Mouse (Mus musculus) stomach, embryonic 16.5 days (tissue): ENCODE measurements around the gene Lrrc34. TPM values are rescaled to one million over a fixed set of nuclear protein-coding genes. Genes with fewer than 3 reads are reported as not detected.

Experiments
- ATAC-seq: fragments of 200-750 bp; cut with Nextera tagmentation; 2 replicates; pipeline ENCODE4 v1.8.0; 2017; ENCODE audit warnings: moderate number of reproducible peaks, moderate TSS enrichment; ENCODE audit not compliant: insufficient read depth, low FRiP score
- H3K27ac ChIP-seq: fragments of 300-500 bp; sonication (generic); 2 replicates; pipeline ENCODE4 v1.5.1; 2014; ENCODE audit warnings: low read length
- H3K27me3 ChIP-seq: fragments of 300-500 bp; sonication (generic); 2 replicates; pipeline ENCODE4 v1.6.1; 2014; ENCODE audit warnings: low read length, control low read depth, mixed read lengths; ENCODE audit not compliant: control insufficient read depth, insufficient read depth
- H3K36me3 ChIP-seq: fragments of 300-500 bp; sonication (generic); 2 replicates; pipeline ENCODE4 v1.6.1; 2014; ENCODE audit warnings: low read length; ENCODE audit not compliant: control insufficient read depth, insufficient read depth
- H3K4me1 ChIP-seq: fragments of 300-500 bp; sonication (generic); 2 replicates; pipeline ENCODE4 v1.6.1; 2014; ENCODE audit warnings: low read length, control low read depth, mixed read lengths; ENCODE audit not compliant: control insufficient read depth, insufficient read depth
- H3K4me2 ChIP-seq: fragments of 300-500 bp; sonication (generic); 2 replicates; pipeline ENCODE4 v1.6.1; 2014; ENCODE audit warnings: low read depth, low read length, mixed read lengths
- H3K4me3 ChIP-seq: fragments of 300-500 bp; sonication (generic); replicated peaks from 2 replicates; pipeline ENCODE4 v1.5.1; 2014; ENCODE audit warnings: mild to moderate bottlenecking, low read length
- H3K9ac ChIP-seq: fragments of 300-500 bp; sonication (generic); 2 replicates; pipeline ENCODE4 v1.6.1; 2014; ENCODE audit warnings: low read length
- H3K9me3 ChIP-seq: fragments of 300-500 bp; sonication (generic); replicated peaks from 2 replicates; pipeline ENCODE4 v1.6.1; 2016; ENCODE audit warnings: low read length, control low read depth; ENCODE audit not compliant: control insufficient read depth
- WGBS: fragments of 180-500 bp; shearing (Covaris S2); extraction: QIAGEN DNeasy Blood & Tissue Kit; methylation state at CpG from one replicate; pipeline ENCODE4 v1.1.7; 2014; 5-methylcytosine and 5-hydroxymethylcytosine counted together
- polyA plus RNA-seq: library from polyadenylated mRNA; unstranded; fragments of >200 nt; fragmentation: Nextera tagmentation; extraction: Ambion mirVana; gene quantifications from 2 replicates; pipeline ENCODE4 v1.2.1, GENCODE M21; 2015

Gene Lrrc34
- polyA plus RNA-seq, 1 experiment from 2014 or later, result 0.65 TPM

DNA sequence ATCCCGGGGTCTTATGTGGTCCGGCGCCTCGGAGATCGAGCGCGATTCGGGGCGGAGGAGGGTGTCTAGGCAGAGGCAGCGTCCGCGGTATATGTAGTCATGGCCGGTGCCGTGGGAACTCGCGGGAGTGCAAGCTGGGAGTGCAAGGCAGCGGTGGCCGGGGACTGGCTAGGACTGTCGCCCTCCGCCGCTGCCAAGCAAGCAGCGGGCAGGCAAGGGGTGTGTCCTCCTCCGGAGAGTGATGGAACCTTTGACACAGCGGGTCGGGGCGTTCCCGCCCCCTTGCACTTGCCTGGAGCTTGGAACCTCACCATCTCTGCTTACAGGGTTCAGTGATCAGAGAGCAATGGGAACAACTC, 45.0 kb downstream of the Lrrc34 start:
- Histone ChIP-seq H3K9ac (peak overlapping the region; percentile 93), H3K36me3 (peaks cover 18% of the 10 kb centered on the region), H3K27me3 (no peaks in the 10 kb centered on the region), H3K4me2 (peak overlapping the region; percentile 73), H3K27ac (peak overlapping the region; percentile 98), H3K9me3 (no peaks in the 10 kb centered on the region), H3K4me3 (peak overlapping the region; percentile 78), H3K4me1 (peaks cover 16% of the 10 kb centered on the region)
- ATAC-seq, result peak; percentile 47; the same call in 1 of the 2 replicates
- under 1% methylated on average over 27 of the region's 27 CpGs for WGBS

DNA sequence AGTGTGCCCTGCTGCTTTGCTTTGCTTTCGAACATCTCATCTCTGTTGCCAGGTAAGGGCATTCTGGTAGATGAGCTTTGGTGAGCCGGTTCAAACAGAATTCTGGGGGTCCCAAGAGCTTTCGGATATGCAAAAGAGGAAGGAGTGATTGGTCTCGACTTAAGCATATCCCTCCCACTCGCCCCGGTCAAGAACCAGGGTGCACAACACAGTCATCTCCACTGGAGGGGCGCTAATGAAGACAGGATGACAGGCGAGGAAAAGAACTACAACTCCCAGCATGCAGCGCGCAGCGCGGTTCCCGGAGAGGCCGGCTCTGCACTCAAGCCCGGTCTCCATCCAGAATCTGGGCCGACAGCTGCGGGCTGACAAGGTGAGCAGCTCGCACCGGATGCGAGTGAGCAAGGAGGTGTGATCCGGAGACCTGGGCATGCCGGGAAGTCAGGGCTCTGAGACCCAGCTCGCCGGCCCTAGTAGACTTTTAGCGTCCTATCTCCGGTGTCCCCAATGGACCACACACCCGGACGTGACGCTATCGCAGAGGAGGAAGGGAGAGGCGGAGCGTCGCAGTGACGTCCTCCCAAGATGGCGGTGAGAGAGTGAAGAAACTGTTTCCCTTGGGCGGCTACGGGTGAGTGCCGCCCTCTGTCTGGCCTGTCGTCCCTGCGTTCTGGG, 45.5 kb downstream of the Lrrc34 start, which contains the start of gene Mynn:
Gene Mynn, plus strand, starts transcription at position 1 of the 675 bp plus-strand sequence.
- H3K4me3 ChIP-seq, result peak within 1 kb of the TSS; percentile 78
- H3K9ac ChIP-seq, result peak within 1 kb of the TSS; percentile 93
- peaks cover 16% of the 10 kb centered on the region for H3K4me1 ChIP-seq
- H3K9me3 ChIP-seq, result no peaks in the 10 kb centered on the region
- H3K4me2 ChIP-seq, result peak within 1 kb of the TSS; percentile 74
- H3K27me3 ChIP-seq, result no peaks in the 10 kb centered on the region
- peak within 1 kb of the TSS; percentile 98 for H3K27ac ChIP-seq
- H3K36me3 ChIP-seq, result peaks cover 13% of the 10 kb centered on the region
- peak; percentile 94 for ATAC-seq
- WGBS, result under 1% methylated on average over 40 of the region's 40 CpGs

DNA sequence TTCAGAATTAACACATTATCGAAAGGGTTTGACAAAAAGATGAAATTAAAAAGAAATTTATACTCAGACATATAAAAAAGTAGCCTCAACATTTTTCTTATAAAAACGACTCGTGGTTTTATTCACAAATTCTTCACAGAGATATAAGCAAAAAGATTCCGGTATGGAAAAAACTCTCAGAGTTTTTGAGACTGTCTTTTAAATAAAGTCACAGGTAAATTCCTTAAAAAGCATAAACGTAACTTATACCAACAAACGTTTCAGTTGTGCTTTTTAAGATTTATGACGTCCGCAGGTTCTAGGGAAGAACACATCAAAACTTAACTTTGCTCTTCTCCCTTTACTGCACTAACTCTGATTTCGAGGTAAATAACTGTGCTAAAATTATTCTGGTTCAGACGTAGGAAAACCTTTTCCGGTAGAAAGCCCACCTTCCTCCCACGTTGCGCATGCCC, 46.0 kb downstream of the Lrrc34 start:
- no peaks in the 10 kb centered on the region for H3K9me3 ChIP-seq
- ATAC-seq, result no peak
- peaks cover 10% of the 10 kb centered on the region for H3K36me3 ChIP-seq
- under 1% methylated on average over 13 of the region's 13 CpGs for WGBS
- no peaks in the 10 kb centered on the region for H3K27me3 ChIP-seq
- peak overlapping the region; percentile 78 for H3K4me3 ChIP-seq
- peak overlapping the region; percentile 93 for H3K9ac ChIP-seq
- H3K4me1 ChIP-seq, result peaks cover 16% of the 10 kb centered on the region
- H3K27ac ChIP-seq, result peak overlapping the region; percentile 98
- H3K4me2 ChIP-seq, result peak overlapping the region; percentile 74

DNA sequence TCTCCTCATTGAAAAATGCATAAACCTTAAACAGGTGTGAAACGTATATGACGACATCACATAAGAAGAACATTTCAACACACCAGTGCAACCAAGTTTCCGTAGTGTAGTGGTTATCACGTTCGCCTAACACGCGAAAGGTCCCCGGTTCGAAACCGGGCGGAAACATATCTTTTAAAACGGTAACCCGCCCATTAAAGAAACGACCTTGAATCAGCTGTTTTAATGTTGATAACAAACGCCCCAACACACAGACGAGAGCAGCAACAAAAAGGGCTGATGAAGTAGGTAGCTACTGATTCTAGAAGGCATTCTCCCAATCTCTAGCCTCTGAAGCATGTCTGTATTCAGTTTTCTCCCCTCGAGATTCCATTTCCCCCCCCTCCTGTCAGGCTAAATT, 46.5 kb downstream of the Lrrc34 start:
- Histone ChIP-seq H3K9ac (0 out of 2 replicates have a peak overlapping the region, but pooled peaks have one; percentile 39), H3K27ac (peak overlapping the region; percentile 67), H3K4me3 (peak overlapping the region; percentile 63), H3K27me3 (no peaks in the 10 kb centered on the region), H3K4me2 (peak overlapping the region; percentile 74), H3K9me3 (no peaks in the 10 kb centered on the region), H3K36me3 (peaks cover 10% of the 10 kb centered on the region), H3K4me1 (peaks cover 16% of the 10 kb centered on the region)
- ATAC-seq, result peak; percentile 57
- under 1% methylated on average over 17 of the region's 17 CpGs for WGBS

DNA sequence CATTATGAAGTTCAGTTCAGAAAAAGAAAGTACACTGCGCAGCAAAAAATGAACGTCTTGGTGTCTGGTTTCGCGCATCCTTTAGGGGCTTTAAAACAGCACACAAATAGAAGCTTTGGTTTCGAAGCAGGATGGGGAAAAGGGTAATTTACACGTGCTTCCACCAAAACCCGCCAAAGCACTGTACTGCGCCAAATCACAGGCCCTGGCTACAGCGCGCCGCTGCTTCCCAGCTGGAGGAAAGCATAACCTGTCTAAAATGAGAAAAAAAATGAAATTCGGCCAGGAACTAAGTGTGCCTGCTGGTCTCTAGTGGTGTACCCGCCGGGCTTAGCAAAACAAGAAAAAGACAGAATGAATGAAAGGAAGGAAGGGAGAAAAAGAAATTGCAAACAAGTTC, 47.0 kb downstream of the Lrrc34 start:
- Histone ChIP-seq H3K27ac (peak overlapping the region; percentile 71), H3K9me3 (no peaks in the 10 kb centered on the region), H3K9ac (peak overlapping the region; percentile 67), H3K4me2 (peak overlapping the region; percentile 74), H3K4me3 (peak overlapping the region; percentile 63), H3K36me3 (peaks cover 10% of the 10 kb centered on the region), H3K27me3 (no peaks in the 10 kb centered on the region), H3K4me1 (peaks cover 16% of the 10 kb centered on the region)
- WGBS, result under 1% methylated on average over 14 of the region's 14 CpGs
- no peak for ATAC-seq

DNA sequence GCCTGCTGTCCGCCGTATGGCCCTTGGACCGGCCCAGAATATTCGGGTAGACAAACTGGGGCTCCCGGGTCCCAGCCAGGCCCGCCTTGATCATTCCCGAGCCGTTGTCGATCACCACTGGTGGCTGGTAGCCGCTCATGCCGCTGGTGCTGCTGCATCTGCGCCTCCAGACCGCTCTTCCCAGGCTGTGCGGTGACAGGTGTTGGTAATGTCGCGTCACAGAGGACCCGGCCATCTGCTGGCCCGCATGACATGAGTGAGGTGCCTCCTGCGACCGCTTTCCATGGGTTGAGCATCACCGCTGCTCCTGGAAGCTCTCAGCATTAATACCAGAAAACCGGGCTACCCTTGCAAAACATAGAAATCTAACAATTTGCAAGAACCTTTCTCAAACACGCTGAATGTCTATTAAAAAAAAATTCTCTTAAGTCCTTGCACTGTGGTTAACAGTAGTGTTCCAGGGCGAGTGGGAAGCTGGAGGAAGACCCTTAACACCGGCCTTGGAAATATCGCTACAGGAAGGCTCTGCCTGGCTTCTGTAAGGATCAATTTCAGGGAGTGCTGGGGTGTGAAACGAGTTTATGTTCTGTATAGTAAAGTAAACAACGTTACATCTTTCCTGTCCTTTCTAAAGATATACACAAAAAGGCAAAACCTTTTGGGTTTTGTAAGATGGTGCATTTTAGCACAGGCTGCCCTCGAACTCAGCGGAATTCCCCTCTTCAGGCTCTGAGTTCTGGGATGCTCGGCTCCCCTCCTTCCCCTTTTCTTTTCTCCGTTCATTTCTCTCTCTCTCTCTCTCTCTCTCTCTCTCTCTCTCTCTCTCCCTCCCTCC, 47.7 kb downstream of the Lrrc34 start, which contains the start of gene Actrt3:
Gene Actrt3, minus strand, starts transcription at position 229 of the 835 bp plus-strand sequence.
- no peaks in the 10 kb centered on the region for H3K9me3 ChIP-seq
- 2% methylated on average over 32 of the region's 32 CpGs for WGBS
- H3K27ac ChIP-seq, result peak within 1 kb of the TSS; percentile 71
- H3K9ac ChIP-seq, result peak within 1 kb of the TSS; percentile 67
- ATAC-seq, result no peak
- peak within 1 kb of the TSS; percentile 63 for H3K4me3 ChIP-seq
- H3K36me3 ChIP-seq, result peaks cover 6% of the 10 kb centered on the region; the same call in 1 of the 2 replicates
- H3K27me3 ChIP-seq, result no peaks in the 10 kb centered on the region
- H3K4me1 ChIP-seq, result peaks cover 16% of the 10 kb centered on the region
- H3K4me2 ChIP-seq, result peak within 1 kb of the TSS; percentile 74

DNA sequence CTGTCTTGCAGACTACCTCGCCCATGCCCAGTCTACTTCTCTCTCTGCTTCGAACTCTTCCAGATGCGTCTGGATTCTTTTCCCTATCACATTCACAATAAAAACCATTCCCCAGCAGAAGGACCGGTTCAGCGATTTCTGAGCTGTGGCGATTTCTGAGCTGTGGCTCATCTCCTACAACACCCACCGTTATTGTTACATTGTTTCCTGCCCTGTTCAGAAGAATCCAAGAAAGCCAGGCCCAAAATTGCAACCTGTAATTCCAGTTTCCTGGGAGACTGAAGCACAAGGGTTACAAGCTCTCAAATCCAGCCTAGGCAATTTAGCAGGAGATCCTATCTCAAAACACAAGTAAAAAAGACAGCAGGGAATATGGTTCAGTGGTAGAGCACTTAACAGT, 50.4 kb downstream of the Lrrc34 start:
- no peak for ATAC-seq
- H3K36me3 ChIP-seq, result no peaks in the 10 kb centered on the region
- no peak overlapping the region for H3K9ac ChIP-seq
- H3K9me3 ChIP-seq, result no peaks in the 10 kb centered on the region
- H3K4me3 ChIP-seq, result no peak overlapping the region
- H3K27me3 ChIP-seq, result no peaks in the 10 kb centered on the region
- 81% methylated on average over 7 of the region's 7 CpGs for WGBS
- peaks cover 8% of the 10 kb centered on the region; the same call in 1 of the 2 replicates for H3K4me1 ChIP-seq
- H3K27ac ChIP-seq, result no peak overlapping the region
- no peak overlapping the region for H3K4me2 ChIP-seq

DNA sequence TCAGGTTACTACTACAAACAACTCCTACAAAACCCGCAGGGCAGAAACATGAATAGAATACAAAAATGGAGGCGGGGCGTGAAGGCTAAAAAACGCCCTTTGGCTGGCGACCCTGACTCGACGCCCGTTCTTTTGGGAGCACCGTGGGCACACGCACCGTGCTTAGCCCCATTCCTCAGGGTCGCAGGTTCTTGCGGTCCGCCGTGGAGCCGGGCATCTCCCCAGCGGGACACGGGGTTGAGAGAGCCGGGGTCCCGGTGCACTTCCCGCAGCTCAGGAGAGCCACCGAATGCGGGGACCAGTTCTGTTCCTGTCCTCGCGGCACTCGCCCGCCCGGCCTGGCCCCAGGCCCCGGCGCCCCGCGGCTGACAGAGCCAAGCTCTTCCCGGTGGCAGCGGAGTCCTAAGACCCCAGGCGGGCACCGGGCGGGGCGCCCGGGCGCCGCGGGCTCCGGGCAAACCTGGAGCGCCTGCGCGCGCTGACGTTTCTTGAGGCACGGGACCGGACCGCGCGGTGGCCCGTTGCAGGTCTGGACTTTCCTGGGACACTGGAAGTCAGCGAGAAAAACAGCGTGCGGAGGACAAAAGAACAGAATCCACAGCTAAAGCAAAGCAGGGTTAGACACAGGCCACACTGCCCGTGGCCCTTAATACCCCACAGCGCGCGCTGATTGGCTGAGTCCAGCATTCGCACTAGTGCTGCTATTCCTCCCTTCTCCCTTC, 52.4 kb downstream of the Lrrc34 start:
- no peaks in the 10 kb centered on the region for H3K36me3 ChIP-seq
- peak overlapping the region; percentile 80 for H3K4me2 ChIP-seq
- H3K9ac ChIP-seq, result peak overlapping the region; percentile 96
- H3K27me3 ChIP-seq, result no peaks in the 10 kb centered on the region
- under 1% methylated on average over 58 of the region's 62 CpGs for WGBS
- peaks cover 8% of the 10 kb centered on the region; the same call in 1 of the 2 replicates for H3K4me1 ChIP-seq
- H3K9me3 ChIP-seq, result no peaks in the 10 kb centered on the region
- H3K27ac ChIP-seq, result peak overlapping the region; percentile 27; the same call in 1 of the 2 replicates
- H3K4me3 ChIP-seq, result peak overlapping the region; percentile 87
- ATAC-seq, result peak; percentile 51; the same call in 1 of the 2 replicates
